Mouse (Mus musculus) ES-E14 (cell line): Measurements from ENCODE around the gene Dock3. TPM values are rescaled to one million over a fixed set of nuclear protein-coding genes. Genes with fewer than 3 reads are reported as not detected.

Source experiments
- DNase-seq: peaks from one replicate; pipeline ENCODE4 v3.0.0-alpha.2; 2013; ENCODE audit warnings: low read depth, low spot score
- H3K27ac ChIP-seq: 2 replicates; pipeline ENCODE4 v1.5.1; 2012; ENCODE audit warnings: low read depth, mild to moderate bottlenecking, low read length, moderate library complexity, mixed read lengths; ENCODE audit not compliant: poor library complexity, insufficient read depth, severe bottlenecking
- H3K36me3 ChIP-seq: 2 replicates; pipeline ENCODE4 v1.6.1; 2012; ENCODE audit warnings: mild to moderate bottlenecking, low read length, moderate library complexity, mixed read lengths; ENCODE audit not compliant: control insufficient read depth, poor library complexity, insufficient read depth, severe bottlenecking
- H3K4me1 ChIP-seq, 2 experiments: fragments of 150-350 bp in 1 of 2; sonication (generic) in 1 of 2; 2 replicates each; pipeline ENCODE4 v1.6.1; 2012; ENCODE audit warnings: low read length in 2 of 2, mild to moderate bottlenecking in 1 of 2, mixed read lengths in 1 of 2; ENCODE audit not compliant: control insufficient read depth in 2 of 2, insufficient read depth in 2 of 2, poor library complexity in 1 of 2
- H3K4me3 ChIP-seq, 2 experiments: fragments of 150-350 bp in 1 of 2; sonication (generic) in 1 of 2; 2 replicates each; pipeline ENCODE4 v1.5.1; 2012; ENCODE audit warnings: low read length in 2 of 2, low read depth in 1 of 2, mild to moderate bottlenecking in 1 of 2, mixed read lengths in 1 of 2; ENCODE audit not compliant: insufficient read depth in 1 of 2, poor library complexity in 1 of 2, severe bottlenecking in 1 of 2
- H3K9ac ChIP-seq: 2 replicates; pipeline ENCODE4 v1.6.1; 2012; ENCODE audit warnings: low read depth, mild to moderate bottlenecking, low read length, mixed read lengths; ENCODE audit not compliant: poor library complexity, insufficient read depth, severe bottlenecking
- H3K9me3 ChIP-seq: fragments of 150-350 bp; sonication (generic); 2 replicates; pipeline ENCODE4 v1.6.1; 2012; ENCODE audit warnings: low read depth, mild to moderate bottlenecking, low read length; ENCODE audit not compliant: control insufficient read depth, insufficient read depth
- CHD2 ChIP-seq: IDR thresholded peaks from 2 replicates; pipeline ENCODE4 v1.6.1; 2014; ENCODE audit warnings: mild to moderate bottlenecking, low read depth, low read length, inconsistent platforms
- HCFC1 ChIP-seq: IDR thresholded peaks from 2 replicates; pipeline ENCODE4 v1.6.1; 2012; ENCODE audit warnings: low read length, inconsistent platforms, borderline replicate concordance; ENCODE audit not compliant: insufficient read depth
- MAFK ChIP-seq: IDR thresholded peaks from 2 replicates; pipeline ENCODE4 v1.6.1; 2014; ENCODE audit warnings: mild to moderate bottlenecking, low read depth, low read length, inconsistent platforms; ENCODE audit not compliant: insufficient read depth
- ZC3H11A ChIP-seq: IDR thresholded peaks from 2 replicates; pipeline ENCODE4 v1.6.1; 2012; ENCODE audit warnings: low read depth, mild to moderate bottlenecking, inconsistent platforms, low read length, borderline replicate concordance
- ZNF384 ChIP-seq: IDR thresholded peaks from 2 replicates; pipeline ENCODE4 v1.6.1; 2012; ENCODE audit warnings: low read depth, low read length, inconsistent platforms
- in situ Hi-C, 2 experiments: fragments of 600-800 bp; cut with MboI; formaldehyde crosslinking; loops; one replicate each; pipeline ENCODE4 v1.15.1; 2025; ENCODE audit warnings: low sequenced_read_pairs in 2 of 2, inconsistent platforms in 1 of 2; ENCODE audit not compliant: unreplicated experiment in 2 of 2
- total RNA-seq: library from RNA; depleted of rRNA; stranded (reverse); fragments of 300-350 nt; gene quantifications from 2 replicates; pipeline ENCODE4 v1.2.3, GENCODE M21; 2012

Gene Dock3
- total RNA-seq, 1 experiment = 3.3 TPM

DNA sequence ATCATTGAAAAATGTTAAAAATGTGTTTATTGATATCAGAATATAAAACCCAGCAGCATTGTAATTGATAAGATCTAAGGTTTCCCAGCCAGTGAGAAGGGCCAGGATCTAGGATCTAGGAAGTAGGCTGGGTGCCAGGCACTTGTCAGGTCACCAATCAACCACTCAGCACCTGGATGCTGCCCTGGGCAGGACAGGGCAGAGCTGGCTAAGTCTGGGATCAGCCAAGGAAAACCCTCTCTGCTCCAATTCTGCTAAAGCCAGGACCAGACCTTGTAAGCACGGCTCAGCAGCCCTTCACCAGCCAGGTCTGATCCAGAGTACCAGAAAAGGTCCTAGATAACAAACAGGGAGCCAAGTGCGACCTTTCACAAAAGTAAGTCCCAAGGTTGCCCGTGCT, 23.2 kb upstream of the Dock3 start:
- no peak for TF ChIP-seq ZNF384
- TF ChIP-seq ZC3H11A = no peak
- TF ChIP-seq MAFK = no peak
- in situ Hi-C loops = no loop called here
- Histone ChIP-seq H3K9me3 (no peaks in the 10 kb centered on the region), H3K4me1 (peaks cover 0 to 12% of the 10 kb centered on the region in 2 experiments; a peak in 2 of 4 replicates), H3K27ac (no peak overlapping the region), H3K9ac (no peak overlapping the region), H3K36me3 (peaks cover 22% of the 10 kb centered on the region), H3K4me3 (no peak overlapping the region)
- no peak for DNase-seq

GRCm38 (mm10) chr9:107254476-107254875, 22.8 kb upstream of the Dock3 start:
- in situ Hi-C loops = no loop called here

DNA sequence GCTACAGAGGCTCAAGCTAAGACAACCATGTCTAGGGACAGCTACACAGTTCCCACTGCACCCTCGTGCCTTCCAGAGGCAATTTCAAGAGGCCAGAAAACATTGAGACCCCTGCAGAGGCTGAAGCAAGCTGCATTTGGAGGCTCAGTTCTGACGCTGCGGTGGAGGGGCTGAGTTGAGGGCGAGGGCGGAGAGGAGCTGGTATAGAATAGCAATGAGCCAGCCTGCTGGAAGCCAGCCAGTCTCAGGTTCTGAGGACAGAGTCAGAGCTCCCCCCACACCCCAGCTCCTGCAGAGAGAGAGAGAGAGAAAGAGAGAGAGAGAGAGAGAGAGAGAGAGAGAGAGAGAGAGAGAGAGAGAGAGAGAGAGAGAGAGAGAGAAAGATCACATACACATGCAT, 20.5 kb upstream of the Dock3 start:
- H3K4me1 ChIP-seq = peaks cover 0 to 12% of the 10 kb centered on the region in 2 experiments; a peak in 2 of 4 replicates
- no peak overlapping the region for H3K9ac ChIP-seq
- no peaks in the 10 kb centered on the region for H3K9me3 ChIP-seq
- TF ChIP-seq ZNF384 = no peak
- TF ChIP-seq ZC3H11A = no peak
- TF ChIP-seq HCFC1 = no peak
- no peak for TF ChIP-seq CHD2
- no peak for TF ChIP-seq MAFK
- peaks cover 17% of the 10 kb centered on the region for H3K36me3 ChIP-seq
- in situ Hi-C loops = no loop called here
- H3K27ac ChIP-seq = no peak overlapping the region
- no peak overlapping the region for H3K4me3 ChIP-seq
- no peak for DNase-seq

More at GRCm38 (mm10) chr9:107254476-107254875, 22.8 kb upstream of the Dock3 start:
- H3K4me1 ChIP-seq = peaks cover 0 to 12% of the 10 kb centered on the region in 2 experiments; a peak in 2 of 4 replicates
- H3K27ac ChIP-seq = no peak overlapping the region
- TF ChIP-seq MAFK (no peak), ZNF384 (no peak), HCFC1 (no peak), ZC3H11A (no peak), CHD2 (no peak)
- H3K9ac ChIP-seq = 0 out of 2 replicates have a peak overlapping the region, but pooled peaks have one; percentile 55
- H3K4me3 ChIP-seq = no peak overlapping the region
- no peaks in the 10 kb centered on the region for H3K9me3 ChIP-seq
- DNase-seq = no peak
- H3K36me3 ChIP-seq = peaks cover 20% of the 10 kb centered on the region

- in situ Hi-C loops = no loop called here
These were observed 19.0 kb upstream of the Dock3 start for GRCm38 (mm10) chr9:107250416-107251337.

More at GRCm38 (mm10) chr9:107250416-107251337, 19.0 kb upstream of the Dock3 start:
- no peak overlapping the region for H3K27ac ChIP-seq
- no peak overlapping the region for H3K9ac ChIP-seq
- H3K36me3 ChIP-seq = peaks cover 7% of the 10 kb centered on the region; the same call in 1 of the 2 replicates
- H3K4me1 ChIP-seq = peaks cover 0 to 8% of the 10 kb centered on the region in 2 experiments; a peak in 2 of 4 replicates
- no peak overlapping the region for H3K4me3 ChIP-seq
- DNase-seq = no peak
- no peaks in the 10 kb centered on the region for H3K9me3 ChIP-seq
- TF ChIP-seq ZC3H11A = no peak
- TF ChIP-seq MAFK = no peak
- TF ChIP-seq CHD2 = no peak
- no peak for TF ChIP-seq ZNF384
- no peak for TF ChIP-seq HCFC1
